Mouse (Mus musculus): ENCODE results near the gene Sytl5. TPM values are rescaled to one million over a fixed set of nuclear protein-coding genes. Genes with fewer than 3 reads are reported as not detected.

Gene Sytl5
- polyA plus RNA-seq, 1 experiment from 2014 or later, result 0.20 TPM

GRCm38 (mm10) chrX:10005946-10006345 lies 120.5 kb downstream of the Sytl5 start:
- Histone ChIP-seq H3K4me3 (ENCODE audit: low read depth, low read length) (no peak overlapping the region), H3K4me1 (ENCODE audit: control insufficient read depth, insufficient read depth, low read length) (no peaks in the 10 kb centered on the region), H3K27me3 (ENCODE audit: control insufficient read depth, insufficient read depth, low read length) (no peaks in the 10 kb centered on the region), H3K36me3 (ENCODE audit: control insufficient read depth, insufficient read depth, low read length) (no peaks in the 10 kb centered on the region), H3K4me2 (no peak overlapping the region), H3K9ac (ENCODE audit: low read depth, low read length) (no peak overlapping the region), H3K27ac (ENCODE audit: low read depth, low read length) (no peak overlapping the region), H3K9me3 (replicated peaks; ENCODE audit: control insufficient read depth, low read length) (no peaks in the 10 kb centered on the region)
- WGBS (ENCODE audit: insufficient replicate concordance), result 48% methylated on average over 1 of the region's 1 CpGs
- no peak for ATAC-seq (replicated peaks; ENCODE audit: insufficient number of reproducible peaks, low FRiP score, low TSS enrichment)

- 81% methylated on average over 1 of the region's 1 CpGs for WGBS (ENCODE audit: insufficient replicate concordance)
- H3K9ac ChIP-seq (ENCODE audit: low read depth, low read length), result no peak overlapping the region
- H3K36me3 ChIP-seq (ENCODE audit: control insufficient read depth, insufficient read depth, low read length), result no peaks in the 10 kb centered on the region
- ATAC-seq (replicated peaks; ENCODE audit: insufficient number of reproducible peaks, low FRiP score, low TSS enrichment), result no peak
- no peak overlapping the region for H3K4me3 ChIP-seq (ENCODE audit: low read depth, low read length)
- no peaks in the 10 kb centered on the region for H3K4me1 ChIP-seq (ENCODE audit: control insufficient read depth, insufficient read depth, low read length)
- no peak overlapping the region for H3K27ac ChIP-seq (ENCODE audit: low read depth, low read length)
- H3K4me2 ChIP-seq, result no peak overlapping the region
- no peaks in the 10 kb centered on the region for H3K27me3 ChIP-seq (ENCODE audit: control insufficient read depth, insufficient read depth, low read length)
- no peaks in the 10 kb centered on the region for H3K9me3 ChIP-seq (replicated peaks; ENCODE audit: control insufficient read depth, low read length)
Observed at GRCm38 (mm10) chrX:10007675-10008270, 122.4 kb downstream of the Sytl5 start.

- H3K27ac ChIP-seq (ENCODE audit: low read depth, low read length), result no peak overlapping the region
- H3K36me3 ChIP-seq (ENCODE audit: control insufficient read depth, insufficient read depth, low read length), result no peaks in the 10 kb centered on the region
- no peak overlapping the region for H3K4me3 ChIP-seq (ENCODE audit: low read depth, low read length)
- H3K4me2 ChIP-seq, result no peak overlapping the region
- no peaks in the 10 kb centered on the region for H3K9me3 ChIP-seq (replicated peaks; ENCODE audit: control insufficient read depth, low read length)
- H3K27me3 ChIP-seq (ENCODE audit: control insufficient read depth, insufficient read depth, low read length), result no peaks in the 10 kb centered on the region
- H3K9ac ChIP-seq (ENCODE audit: low read depth, low read length), result no peak overlapping the region
- ATAC-seq (replicated peaks; ENCODE audit: insufficient number of reproducible peaks, low FRiP score, low TSS enrichment), result no peak
- no peaks in the 10 kb centered on the region for H3K4me1 ChIP-seq (ENCODE audit: control insufficient read depth, insufficient read depth, low read length)
Observed at GRCm38 (mm10) chrX:10010202-10010601, 124.8 kb downstream of the Sytl5 start.

GRCm38 (mm10) chrX:10034666-10035065 lies 149.2 kb downstream of the Sytl5 start:
- no peaks in the 10 kb centered on the region for H3K27me3 ChIP-seq (ENCODE audit: control insufficient read depth, insufficient read depth, low read length)
- no peak overlapping the region for H3K4me3 ChIP-seq (ENCODE audit: low read depth, low read length)
- H3K9ac ChIP-seq (ENCODE audit: low read depth, low read length), result no peak overlapping the region
- no peak overlapping the region for H3K4me2 ChIP-seq
- H3K27ac ChIP-seq (ENCODE audit: low read depth, low read length), result no peak overlapping the region
- no peaks in the 10 kb centered on the region for H3K9me3 ChIP-seq (replicated peaks; ENCODE audit: control insufficient read depth, low read length)
- ATAC-seq (replicated peaks; ENCODE audit: insufficient number of reproducible peaks, low FRiP score, low TSS enrichment), result no peak
- no peaks in the 10 kb centered on the region for H3K4me1 ChIP-seq (ENCODE audit: control insufficient read depth, insufficient read depth, low read length)
- H3K36me3 ChIP-seq (ENCODE audit: control insufficient read depth, insufficient read depth, low read length), result no peaks in the 10 kb centered on the region

Other genes starting within 250 kb of the Sytl5 start
- gene Dynlt3, start 222.6 kb upstream of the Sytl5 start, polyA plus RNA-seq (2014; fragmentation: Nextera tagmentation; extraction: Ambion mirVana), result 54.9 and 62.3 TPM in 2 replicates
- gene Hypm, start 38.7 kb upstream of the Sytl5 start, polyA plus RNA-seq (2014; fragmentation: Nextera tagmentation; extraction: Ambion mirVana), result not detected in 2 replicates
- gene H2al3, start 35.9 kb upstream of the Sytl5 start, polyA plus RNA-seq (2014; fragmentation: Nextera tagmentation; extraction: Ambion mirVana), result not detected in 2 replicates
- gene Srpx, start 232.1 kb downstream of the Sytl5 start, polyA plus RNA-seq (2014; fragmentation: Nextera tagmentation; extraction: Ambion mirVana), result 4.2 and 4.5 TPM in 2 replicates